Mouse (Mus musculus): Measurements from ENCODE around the gene Mprip.

DNA sequence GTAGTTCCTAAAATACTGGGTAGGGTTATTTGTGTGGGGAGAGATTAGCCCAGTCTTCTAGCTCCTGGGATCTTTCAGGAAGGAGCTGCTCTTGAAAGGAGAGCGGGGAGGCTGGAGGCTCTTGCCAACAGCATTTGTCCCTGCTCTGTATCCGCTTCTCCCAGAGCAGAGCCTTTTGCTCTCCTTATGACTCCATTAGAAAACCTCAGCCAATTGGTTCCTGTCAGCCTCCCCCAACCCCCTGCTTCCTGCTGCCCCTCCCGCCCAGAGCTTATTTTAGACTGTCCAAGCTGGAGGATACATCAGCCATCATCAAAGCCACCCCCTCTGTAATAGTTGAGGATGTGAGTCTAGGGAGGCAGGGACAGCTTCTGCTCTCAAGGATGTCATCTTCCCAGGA is 3.7 kb downstream of the Mprip start:
- TF ChIP-seq GATA1 (IDR thresholded peaks at IDR 0.05; ENCODE audit: low read length) (no peak), TAL1 (IDR thresholded peaks at IDR 0.05; ENCODE audit: low read length) (no peak)

Measured in erythroblast, embryonic 14.5 days (primary cell).